Mouse (Mus musculus) cortical plate, adult 2 months (tissue): ENCODE results near the gene Cbfa2t3.

Source experiments
- CTCF ChIP-seq: fragments of 200-500 bp; IDR thresholded peaks from 2 replicates; pipeline ENCODE4 v1.5.1; 2011; ENCODE audit warnings: mild to moderate bottlenecking, control low read depth, low read length; ENCODE audit not compliant: insufficient read depth; ENCODE audit errors: extremely low read depth
- POLR2A ChIP-seq: fragments of 200-500 bp; IDR thresholded peaks from 2 replicates; pipeline ENCODE4 v1.6.1; 2011; ENCODE audit warnings: mild to moderate bottlenecking, low read length, control low read depth; ENCODE audit not compliant: insufficient read depth; ENCODE audit errors: extremely low read depth

GRCm38 (mm10) chr8:122671894-122672293 is 27.0 kb downstream of the Cbfa2t3 start:
- TF ChIP-seq CTCF (no peak), POLR2A (no peak)
